Mouse (Mus musculus) regulatory T cell (primary cell): ENCODE results near the gene 4933436I01Rik.

ENCODE experiments used
- in situ Hi-C: fragments of 300-600 bp; cut with MboI, MseI; formaldehyde crosslinking; loops from one replicate; pipeline ENCODE4 v1.15.1; 2025; ENCODE audit warnings: high pct_unique_total_duplicates

4933436I01Rik gene

DNA sequence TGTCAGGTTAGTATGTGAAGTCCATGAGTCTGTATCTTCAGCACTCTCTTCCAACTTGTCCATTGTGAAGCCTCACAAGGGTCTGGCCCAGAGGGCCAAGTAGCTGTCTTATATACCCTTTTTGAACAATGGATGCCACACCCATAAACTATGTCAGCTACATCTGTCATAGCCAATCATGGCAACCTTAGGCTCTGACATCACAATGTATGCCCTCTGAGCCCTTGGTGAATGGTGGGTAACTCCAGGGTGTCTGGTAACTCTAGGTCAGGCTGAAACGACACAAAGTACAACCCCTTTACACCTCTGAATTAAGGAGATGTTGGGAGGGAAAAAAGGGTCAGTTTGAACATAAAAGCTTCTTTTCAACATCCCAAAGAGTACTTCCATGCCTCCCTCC is at the start of gene 4933436I01Rik:
Gene 4933436I01Rik (minus strand): TSS at position 101 of the 400 bp plus-strand sequence.
- in situ Hi-C loops: no loop called here

DNA sequence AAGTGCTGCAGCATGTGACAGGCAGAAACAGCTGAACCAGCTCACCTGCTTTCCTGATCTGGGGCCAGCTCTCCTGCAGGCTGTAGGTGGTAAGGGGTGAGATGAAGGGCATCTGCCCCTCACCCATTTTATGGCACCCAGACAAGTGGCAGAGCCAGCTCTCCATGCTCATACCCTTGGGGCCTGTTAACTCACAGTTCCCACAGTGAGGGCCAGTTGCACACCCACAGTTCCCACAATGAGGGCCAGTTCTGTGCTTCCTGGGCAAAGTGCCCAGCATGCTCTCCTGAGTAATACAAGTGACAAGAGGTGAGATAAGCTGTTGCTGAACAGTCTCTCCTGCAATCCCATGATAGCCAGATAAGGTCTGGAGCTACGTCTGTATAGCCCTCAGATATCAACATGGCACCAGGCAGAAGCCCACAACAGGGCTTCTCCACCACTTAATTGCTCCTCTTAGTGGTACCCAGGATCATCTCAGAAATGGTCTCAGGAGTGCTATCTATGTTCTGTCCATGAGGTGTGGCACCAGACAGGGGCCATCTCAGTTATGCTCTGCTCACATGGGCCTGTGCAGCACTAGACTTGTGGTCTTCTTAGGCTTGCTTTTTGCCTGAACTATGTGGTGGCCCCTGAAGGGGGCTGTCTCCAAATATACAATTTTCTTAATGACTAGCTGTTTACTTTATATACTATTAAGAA is 3.7 kb upstream of the 4933436I01Rik start:
- in situ Hi-C loops: no loop called here

DNA sequence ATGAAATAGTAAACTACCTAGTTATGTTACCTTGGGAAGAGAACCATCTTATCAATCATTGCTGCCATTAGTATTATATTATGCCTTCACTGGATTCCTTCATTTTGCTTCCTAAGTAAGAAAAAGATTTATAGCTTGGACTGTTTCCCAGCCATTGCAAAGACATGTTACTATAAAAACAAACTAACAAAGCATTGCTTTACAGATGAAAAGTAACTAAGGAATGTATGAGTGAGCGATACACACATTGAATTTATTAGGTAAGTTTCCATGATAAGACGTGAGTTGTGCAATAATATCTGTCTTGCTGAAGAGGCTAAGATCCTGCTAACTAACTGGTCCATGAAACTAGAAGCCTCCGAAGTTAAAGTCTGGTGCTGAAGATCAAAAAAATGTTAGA is 37.8 kb downstream of the 4933436I01Rik start:
- in situ Hi-C loops: no loop called here
